Mouse (Mus musculus) heart, postnatal 4 days (tissue): Measurements from ENCODE around the gene Snx27. TPM values are rescaled to one million over a fixed set of nuclear protein-coding genes. Genes with fewer than 3 reads are reported as not detected.

Experiments used
- DNase-seq: peaks from one replicate; pipeline ENCODE4 v3.0.0; 2021
- total RNA-seq, 2 experiments: library from RNA; stranded (reverse); gene quantifications; 2 replicates each; pipeline ENCODE4 v1.2.3; 2021

The Snx27 gene
- 10 to 100 TPM; 31.8 to 31.9 TPM for total RNA-seq

GRCm38 (mm10) chr3:94582456-94582891 lies at the start of gene Snx27:
Gene Snx27 (minus strand): TSS chr3:94582716.
- peak; percentile 93 for DNase-seq

- DNase-seq, result no peak
Measured at GRCm38 (mm10) chr3:94629876-94630275, 47.4 kb upstream of the Snx27 start.

GRCm38 (mm10) chr3:94628712-94629111 lies 46.2 kb upstream of the Snx27 start:
- DNase-seq, result no peak

- DNase-seq, result no peak
Measured at GRCm38 (mm10) chr3:94624281-94624680, 41.8 kb upstream of the Snx27 start.

GRCm38 (mm10) chr3:94622550-94622949 lies 40.0 kb upstream of the Snx27 start:
- no peak for DNase-seq

GRCm38 (mm10) chr3:94621740-94622507 lies 39.4 kb upstream of the Snx27 start:
- DNase-seq, result peak; percentile 29

- DNase-seq, result peak; percentile 47
Measured at GRCm38 (mm10) chr3:94616717-94617116, 34.2 kb upstream of the Snx27 start.

GRCm38 (mm10) chr3:94613258-94613878 lies 30.9 kb upstream of the Snx27 start:
- DNase-seq, result peak; percentile 11

GRCm38 (mm10) chr3:94612274-94612673 lies 29.8 kb upstream of the Snx27 start:
- no peak for DNase-seq

- DNase-seq, result no peak
Measured at GRCm38 (mm10) chr3:94611834-94612233, 29.3 kb upstream of the Snx27 start.

- DNase-seq, result no peak
Measured at GRCm38 (mm10) chr3:94611343-94611742, 28.8 kb upstream of the Snx27 start.

GRCm38 (mm10) chr3:94610581-94610980 lies 28.1 kb upstream of the Snx27 start:
- no peak for DNase-seq

- DNase-seq, result no peak
Measured at GRCm38 (mm10) chr3:94609621-94610020, 27.1 kb upstream of the Snx27 start.

GRCm38 (mm10) chr3:94601959-94602358 lies 19.4 kb upstream of the Snx27 start:
- peak; percentile 67 for DNase-seq

- DNase-seq, result no peak
Measured at GRCm38 (mm10) chr3:94597224-94597779, 14.8 kb upstream of the Snx27 start.

GRCm38 (mm10) chr3:94595871-94596287 lies 13.4 kb upstream of the Snx27 start:
- DNase-seq, result no peak

GRCm38 (mm10) chr3:94591066-94591465 lies 8.6 kb upstream of the Snx27 start:
- DNase-seq, result no peak

GRCm38 (mm10) chr3:94587962-94588361 lies 5.4 kb upstream of the Snx27 start:
- no peak for DNase-seq

GRCm38 (mm10) chr3:94582944-94583343 lies 428 bp upstream of the Snx27 start:
- no peak for DNase-seq

- DNase-seq, result no peak
Measured at GRCm38 (mm10) chr3:94581793-94582455, 592 bp downstream of the Snx27 start.

- peak; percentile 11 for DNase-seq
Measured at GRCm38 (mm10) chr3:94581138-94581780, 1.3 kb downstream of the Snx27 start.

- no peak for DNase-seq
Measured at GRCm38 (mm10) chr3:94574506-94574905, 8.0 kb downstream of the Snx27 start.

- no peak for DNase-seq
Measured at GRCm38 (mm10) chr3:94567242-94567641, 15.3 kb downstream of the Snx27 start.
